Mouse (Mus musculus): ENCODE measurements around the gene Mctp1. TPM values are rescaled to one million over a fixed set of nuclear protein-coding genes. Genes with fewer than 3 reads are reported as not detected.

Mctp1 gene
- polyA plus RNA-seq, 1 experiment from 2014 or later: 3.0 TPM

GRCm38 (mm10) chr13:77063221-77063620 is 678.9 kb downstream of the Mctp1 start:
- Histone ChIP-seq H3K9ac (no peak overlapping the region), H3K27ac (no peak overlapping the region), H3K4me2 (replicated peaks) (no peak overlapping the region), H3K4me3 (replicated peaks; ENCODE audit: low read length) (no peak overlapping the region), H3K36me3 (replicated peaks; ENCODE audit: control insufficient read depth, insufficient read depth) (no peaks in the 10 kb centered on the region), H3K9me3 (ENCODE audit: control insufficient read depth, low read length) (no peaks in the 10 kb centered on the region), H3K4me1 (replicated peaks; ENCODE audit: control insufficient read depth, insufficient read depth, low read length) (no peaks in the 10 kb centered on the region), H3K27me3 (ENCODE audit: control insufficient read depth, insufficient read depth, low read length) (no peaks in the 10 kb centered on the region)
- 96% methylated on average over 1 of the region's 1 CpGs for WGBS
- ATAC-seq (ENCODE audit: low FRiP score) (no peak), DNase-seq (ENCODE audit: low spot score) (no peak)

- DNase-seq (ENCODE audit: low spot score) (no peak), ATAC-seq (ENCODE audit: low FRiP score) (no peak)
- no peak overlapping the region for H3K4me2 ChIP-seq (replicated peaks)
- no peaks in the 10 kb centered on the region for H3K4me1 ChIP-seq (replicated peaks; ENCODE audit: control insufficient read depth, insufficient read depth, low read length)
- H3K4me3 ChIP-seq (replicated peaks; ENCODE audit: low read length): no peak overlapping the region
- no peak overlapping the region for H3K9ac ChIP-seq
- no peaks in the 10 kb centered on the region for H3K9me3 ChIP-seq (ENCODE audit: control insufficient read depth, low read length)
- 96% methylated on average over 1 of the region's 1 CpGs for WGBS
- no peak overlapping the region for H3K27ac ChIP-seq
- no peaks in the 10 kb centered on the region for H3K36me3 ChIP-seq (replicated peaks; ENCODE audit: control insufficient read depth, insufficient read depth)
- H3K27me3 ChIP-seq (ENCODE audit: control insufficient read depth, insufficient read depth, low read length): no peaks in the 10 kb centered on the region
Observed at GRCm38 (mm10) chr13:77068847-77069246, 684.5 kb downstream of the Mctp1 start.

GRCm38 (mm10) chr13:77072030-77072429 is 687.7 kb downstream of the Mctp1 start:
- DNase-seq (ENCODE audit: low spot score) (no peak), ATAC-seq (ENCODE audit: low FRiP score) (no peak)
- H3K27me3 ChIP-seq (ENCODE audit: control insufficient read depth, insufficient read depth, low read length): no peaks in the 10 kb centered on the region
- H3K36me3 ChIP-seq (replicated peaks; ENCODE audit: control insufficient read depth, insufficient read depth): no peaks in the 10 kb centered on the region
- H3K27ac ChIP-seq: no peak overlapping the region
- H3K4me2 ChIP-seq (replicated peaks): no peak overlapping the region
- H3K9me3 ChIP-seq (ENCODE audit: control insufficient read depth, low read length): peaks cover 3% of the 10 kb centered on the region
- no peak overlapping the region for H3K9ac ChIP-seq
- H3K4me1 ChIP-seq (replicated peaks; ENCODE audit: control insufficient read depth, insufficient read depth, low read length): no peaks in the 10 kb centered on the region
- H3K4me3 ChIP-seq (replicated peaks; ENCODE audit: low read length): no peak overlapping the region

Other genes with a start within 250 kb of the Mctp1 start
- 1.2 and 2.5 TPM in 2 replicates for gene Fam81b, start 79.5 kb upstream of the Mctp1 start, polyA plus RNA-seq (2014; fragmentation: Nextera tagmentation; extraction: Ambion mirVana)